Mouse (Mus musculus): Measurements from ENCODE around the gene Zfhx3.
A peak's percentile ranks its signal among the peaks of the same experiment; 100 is the strongest.

Gene Zfhx3

DNA sequence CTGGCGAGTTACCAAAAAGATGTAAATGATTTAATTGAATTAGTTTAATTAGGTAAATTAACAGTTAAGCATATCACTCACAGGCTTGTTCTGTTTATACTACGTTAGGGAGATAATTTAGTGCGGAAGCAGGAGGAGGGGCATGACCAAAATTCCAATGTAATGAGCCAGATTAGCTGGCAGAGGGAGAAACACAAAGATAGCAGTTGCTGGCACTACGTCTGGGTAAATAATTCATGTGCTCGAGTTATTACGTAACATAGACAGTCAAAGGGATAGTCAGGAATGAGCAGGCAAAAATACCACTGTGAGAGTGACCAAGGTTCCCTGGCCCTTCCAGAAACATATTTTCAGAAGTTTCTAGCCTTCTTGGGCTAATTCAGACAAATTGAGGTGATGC lies 426.6 kb downstream of the Zfhx3 start:
- DNase-seq = peak in 1 of 2 experiments; percentile 17

DNA sequence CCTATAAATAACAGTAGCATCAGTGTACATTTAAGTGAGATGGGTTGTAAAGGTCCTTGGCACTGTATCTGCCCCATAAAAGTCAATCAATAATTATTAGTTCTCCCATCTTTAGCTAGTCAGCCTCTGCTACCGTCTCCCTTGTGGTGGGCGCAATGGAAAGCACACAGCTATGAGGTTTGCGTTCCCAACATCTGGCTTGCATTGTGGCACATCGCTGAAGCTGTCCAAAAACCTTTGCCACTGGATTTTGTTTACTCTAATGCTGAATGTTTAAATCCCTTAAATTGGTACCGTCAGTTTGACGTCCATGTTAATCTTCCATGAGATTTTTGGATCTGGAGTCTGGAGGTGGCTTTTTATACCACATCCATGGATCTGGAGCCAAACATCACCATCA lies 428.3 kb downstream of the Zfhx3 start:
- DNase-seq = no peak

GRCm38 (mm10) chr8:108373046-108373445 lies 430.6 kb downstream of the Zfhx3 start:
- no peak for DNase-seq

GRCm38 (mm10) chr8:108378036-108378435 lies 435.6 kb downstream of the Zfhx3 start:
- no peak for DNase-seq

DNA sequence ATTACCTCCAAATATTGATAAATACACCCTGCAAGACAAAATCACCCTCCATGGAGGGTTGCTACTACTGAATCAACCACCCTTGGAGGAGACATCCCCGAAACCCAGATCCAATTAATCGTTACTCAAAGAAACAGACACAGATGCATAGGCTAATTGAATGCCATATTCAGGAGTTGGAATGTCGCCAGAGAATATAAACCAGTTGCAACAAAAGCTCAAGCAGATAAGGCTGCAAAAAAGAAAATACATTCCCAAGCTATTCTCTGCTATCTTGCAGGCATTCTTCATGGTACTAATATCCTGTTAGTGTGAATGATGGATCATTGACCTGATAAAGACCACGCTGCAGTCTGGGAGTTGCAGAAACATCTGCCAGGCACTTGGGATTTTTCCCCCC lies 440.7 kb downstream of the Zfhx3 start:
- DNase-seq = no peak

DNA sequence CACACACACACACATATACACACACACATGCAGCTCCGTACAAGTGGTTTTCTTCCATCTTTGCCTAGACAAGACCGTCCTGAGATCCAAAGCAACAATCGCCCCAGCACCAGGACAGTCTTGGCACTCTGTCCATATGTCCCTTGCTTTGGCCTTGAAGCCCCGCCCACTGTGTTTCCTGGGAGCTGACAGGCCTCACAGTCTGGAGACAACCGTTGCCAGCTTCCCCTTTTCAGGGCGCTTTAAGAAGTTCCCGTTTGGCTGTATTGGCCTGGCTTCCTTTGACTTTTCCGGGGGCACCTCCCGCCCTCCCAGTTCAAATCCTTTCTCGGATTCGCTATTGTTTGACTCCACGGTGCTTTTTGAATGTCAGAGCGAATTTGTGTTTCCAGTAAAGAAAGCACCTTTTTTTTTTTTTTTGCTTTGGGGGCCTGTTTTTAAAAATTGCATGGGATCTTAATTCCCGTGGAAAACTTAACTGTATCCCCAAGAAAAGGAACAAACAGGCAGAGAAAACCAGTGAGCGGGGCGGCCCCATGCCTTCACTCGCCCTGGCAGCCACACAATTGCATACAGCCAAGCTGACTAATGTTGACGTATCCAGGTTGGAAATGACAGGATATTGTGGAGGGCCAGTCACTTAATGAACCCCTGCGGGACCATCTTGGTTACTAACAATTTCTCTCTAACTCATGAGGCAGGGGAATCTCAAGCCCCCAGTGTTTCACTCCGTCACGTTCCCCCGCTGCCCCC lies 444.9 kb downstream of the Zfhx3 start:
- DNase-seq = peak in 1 of 2 experiments; percentile 44

DNA sequence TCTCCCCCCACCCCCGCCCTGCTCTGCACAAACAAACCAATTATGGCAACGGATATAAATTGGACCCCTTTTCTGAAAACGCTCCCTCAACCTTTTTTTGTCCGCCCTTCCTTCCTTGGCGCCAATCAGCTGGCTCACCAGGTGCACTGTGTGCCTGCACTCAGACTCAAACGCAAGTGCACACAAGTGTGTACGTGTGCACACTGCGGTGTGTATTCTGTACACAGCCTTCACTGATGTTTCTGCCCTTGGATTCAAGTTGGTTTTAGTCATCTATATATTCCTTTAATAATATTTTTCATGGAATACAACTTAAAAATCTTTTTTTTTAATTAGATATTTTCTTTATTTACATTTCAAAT lies 445.4 kb downstream of the Zfhx3 start:
- no peak for DNase-seq

DNA sequence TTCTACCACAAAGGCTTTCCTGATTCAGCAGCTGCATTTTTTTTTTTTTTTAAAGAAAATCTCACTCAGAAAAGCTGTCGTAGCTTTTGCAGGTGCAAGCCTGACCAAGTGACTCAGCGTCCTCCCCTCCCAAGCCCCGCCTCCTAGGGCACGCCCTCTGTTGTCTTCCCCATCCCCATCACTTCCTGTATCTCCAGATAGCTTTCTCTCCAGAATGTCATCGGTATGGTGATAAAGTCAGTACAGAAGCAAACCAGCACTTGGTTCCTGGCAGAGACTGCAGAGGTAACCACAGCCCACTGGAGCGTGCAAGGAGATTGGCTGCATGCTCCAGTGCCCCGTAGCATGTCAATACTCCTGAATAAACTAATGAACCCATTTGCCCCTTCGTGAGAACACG lies 450.5 kb downstream of the Zfhx3 start:
- DNase-seq = peak in 1 of 2 experiments; percentile 6

- no peak for DNase-seq
Observed at GRCm38 (mm10) chr8:108402149-108402548, 459.7 kb downstream of the Zfhx3 start.

DNA sequence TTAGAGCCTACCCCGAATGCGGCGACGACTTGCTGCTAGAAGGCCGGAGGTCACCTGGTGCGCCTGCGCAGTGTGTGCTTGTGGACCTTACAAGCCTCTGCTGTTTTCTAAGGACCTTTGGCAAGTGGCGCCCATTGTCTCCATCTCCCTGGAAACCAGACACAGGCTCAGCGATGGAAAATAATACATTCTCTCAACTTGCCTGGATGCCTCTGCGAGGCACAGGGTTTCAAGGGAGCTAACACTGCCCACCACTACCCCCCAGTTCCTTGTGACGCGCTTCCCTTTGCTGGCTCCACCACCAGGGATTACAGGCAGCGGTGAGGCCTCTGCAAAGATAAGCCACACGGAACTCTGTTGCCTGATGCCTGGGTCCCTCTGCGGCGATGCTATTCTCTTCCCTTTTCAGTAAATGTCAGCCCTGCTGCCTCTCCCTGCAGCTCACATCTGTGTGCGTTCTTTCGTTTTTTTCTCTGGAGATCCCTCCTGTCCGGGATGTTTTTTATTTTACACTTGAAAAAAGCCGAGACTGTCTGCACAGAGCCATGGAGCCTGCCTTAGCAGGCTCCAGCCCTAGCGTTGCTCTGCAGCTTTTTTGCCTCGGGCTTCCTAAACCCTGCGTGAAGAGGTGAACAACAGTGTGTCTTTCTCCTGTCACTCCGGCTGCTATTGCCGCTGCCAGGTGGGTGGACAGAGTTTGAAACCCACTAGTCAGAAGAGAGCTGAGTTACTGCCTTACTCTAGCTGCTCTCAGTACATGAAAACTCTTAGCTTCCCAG lies 464.5 kb downstream of the Zfhx3 start:
- no peak for DNase-seq

DNA sequence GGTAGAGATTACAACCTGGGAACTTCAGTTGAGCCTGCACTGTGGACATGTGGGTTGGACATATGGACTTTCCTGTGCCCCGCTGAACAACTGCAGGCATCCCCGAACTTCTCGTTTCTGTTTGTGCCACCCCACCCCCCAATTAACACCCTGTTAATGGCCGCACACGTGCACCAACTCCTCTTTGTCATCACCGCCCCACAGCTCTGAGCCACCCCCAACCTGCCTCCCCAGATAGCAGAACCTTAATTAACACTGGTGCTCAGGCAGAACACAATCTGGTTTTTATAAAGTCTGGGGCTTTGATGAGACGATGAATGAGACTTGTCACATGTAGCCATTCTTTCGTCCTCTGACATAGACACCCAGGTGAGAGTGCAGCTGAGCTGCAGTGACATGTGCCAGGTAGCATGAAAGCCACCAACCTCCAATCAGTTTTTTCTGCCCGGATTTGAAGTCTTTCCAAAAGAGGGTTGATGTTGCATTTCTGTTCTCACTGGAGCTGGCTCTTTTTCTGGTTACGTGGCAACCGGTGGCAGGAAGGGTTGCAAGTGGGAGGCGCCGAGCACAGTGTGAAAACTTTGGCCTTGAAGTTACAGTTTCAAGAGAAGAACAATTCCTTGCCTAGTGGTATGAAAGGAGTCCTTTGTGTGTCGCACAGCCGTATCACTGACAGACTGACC lies 476.9 kb downstream of the Zfhx3 start:
- DNase-seq = no peak

DNA sequence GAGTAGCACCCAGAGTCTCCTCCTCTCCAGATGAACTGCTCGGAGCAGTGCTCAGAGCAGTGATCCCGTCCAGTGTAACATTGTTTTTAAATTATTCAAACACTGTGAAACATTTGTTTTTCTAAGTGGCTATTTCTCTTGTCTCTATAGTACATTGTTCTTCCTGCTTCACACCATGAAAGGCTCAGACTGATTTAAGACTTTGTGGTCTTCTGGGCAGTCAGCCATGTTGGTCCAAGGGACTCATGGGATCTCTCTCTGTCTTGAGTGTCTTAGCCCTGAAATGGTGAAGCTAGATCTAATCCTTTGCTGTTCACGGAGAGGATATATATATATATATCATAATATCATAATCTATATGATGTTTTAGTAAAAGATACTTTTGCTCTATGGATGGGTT lies 480.1 kb downstream of the Zfhx3 start:
- DNase-seq = no peak

GRCm38 (mm10) chr8:108424337-108424736 lies 481.9 kb downstream of the Zfhx3 start:
- DNase-seq = peak; percentile 25 to 49

DNA sequence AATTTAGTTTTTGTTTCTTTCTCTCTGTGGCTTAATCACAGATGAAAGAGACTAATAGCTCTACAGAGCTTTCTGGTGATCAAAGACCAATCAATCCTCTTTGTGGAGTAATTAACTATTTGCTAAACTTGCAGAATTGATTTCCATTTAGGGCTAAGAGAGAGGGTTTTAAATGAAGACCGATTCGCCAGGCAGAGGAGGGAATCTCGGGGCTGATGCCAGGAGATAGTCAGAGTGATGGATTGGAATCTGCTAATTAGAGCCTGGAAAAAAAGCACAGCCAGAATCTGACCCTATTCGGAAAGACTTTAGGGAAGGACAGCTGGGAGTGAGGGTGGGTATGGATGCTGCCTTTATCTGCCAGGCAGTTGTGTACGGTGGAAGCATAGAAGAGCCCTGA lies 490.9 kb downstream of the Zfhx3 start:
- DNase-seq = no peak

DNA sequence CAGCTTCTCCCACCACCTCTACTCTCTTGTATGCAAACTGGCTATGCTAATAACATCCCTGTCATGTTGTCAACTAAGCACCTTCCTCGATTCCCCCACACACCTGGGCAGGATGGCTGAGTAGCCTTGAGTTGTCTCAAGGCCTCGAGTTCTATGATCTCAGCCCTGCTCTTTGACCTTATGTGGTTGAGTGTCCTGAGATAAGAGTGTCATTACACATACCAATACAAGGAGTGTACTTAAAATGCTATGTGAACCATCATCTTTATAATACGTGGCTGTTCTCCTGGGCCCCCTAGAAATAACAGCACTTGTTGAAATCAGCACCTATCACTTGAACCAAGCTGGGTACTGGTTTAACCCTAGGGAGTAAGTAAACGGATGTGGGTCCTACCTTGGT lies 492.1 kb downstream of the Zfhx3 start:
- DNase-seq = no peak

- peak in 1 of 2 experiments; percentile 8 for DNase-seq
Observed at GRCm38 (mm10) chr8:108436336-108436735, 493.9 kb downstream of the Zfhx3 start.

- no peak for DNase-seq
Observed at GRCm38 (mm10) chr8:108437316-108437830, 494.9 kb downstream of the Zfhx3 start.

DNA sequence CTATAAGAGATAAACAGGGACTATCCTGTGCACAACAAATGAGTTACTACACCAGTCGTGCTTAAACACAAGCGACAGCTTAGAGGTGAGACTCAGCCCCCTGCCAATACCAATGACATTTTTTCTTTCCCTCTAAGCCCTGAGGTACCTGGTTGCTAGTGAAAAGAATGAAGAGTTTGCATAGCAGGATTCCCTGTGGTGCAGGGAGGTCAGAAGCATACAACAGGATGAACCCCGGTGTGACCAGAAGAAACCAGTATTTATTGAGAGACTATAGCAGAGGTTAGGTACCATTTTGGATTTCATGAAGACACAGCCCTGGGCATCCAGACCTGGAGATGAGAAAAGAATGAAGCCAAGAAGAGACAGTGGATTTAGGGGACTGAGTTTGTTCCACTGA lies 498.0 kb downstream of the Zfhx3 start:
- DNase-seq = no peak

- DNase-seq = no peak
Observed at GRCm38 (mm10) chr8:108450847-108451246, 508.4 kb downstream of the Zfhx3 start.

DNA sequence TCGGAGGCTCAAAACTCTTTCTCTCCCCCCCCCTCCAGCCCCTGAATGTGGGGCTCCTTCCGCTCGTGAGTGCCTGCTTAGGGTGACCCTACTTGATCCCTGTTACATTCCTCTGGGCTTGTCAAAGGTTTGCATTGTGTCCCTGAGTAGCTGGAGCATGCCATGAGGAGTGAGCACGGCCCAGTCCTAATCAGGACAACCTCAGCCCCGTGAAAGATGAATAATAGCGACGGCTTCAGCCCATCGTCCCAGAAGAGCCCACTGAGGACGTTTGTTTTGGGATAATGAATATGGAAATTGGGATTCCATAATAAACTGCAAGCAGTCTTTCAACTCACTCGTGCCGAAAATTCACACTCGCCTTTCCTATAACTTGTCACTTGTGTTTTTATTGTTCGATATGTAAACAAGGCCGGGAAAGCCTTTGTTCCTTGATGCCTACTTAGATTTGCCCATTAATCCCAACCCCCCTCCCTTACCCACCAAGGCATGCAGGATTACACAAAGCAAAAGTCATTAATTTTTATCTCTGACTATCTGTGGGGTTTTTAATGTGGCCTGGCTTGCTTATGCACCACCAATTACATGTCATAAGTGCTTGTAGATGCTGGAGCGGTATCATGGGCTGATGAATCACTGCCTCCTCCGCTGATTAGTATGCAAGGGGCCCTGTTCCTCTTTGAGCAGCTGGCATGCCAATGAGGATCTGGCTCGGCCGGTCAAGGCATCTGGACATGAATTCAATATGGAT lies 512.3 kb downstream of the Zfhx3 start:
- DNase-seq = no peak

GRCm38 (mm10) chr8:108466653-108467052 lies 524.2 kb downstream of the Zfhx3 start:
- no peak for DNase-seq

- no peak for DNase-seq
Observed at GRCm38 (mm10) chr8:108467172-108468035, 525.0 kb downstream of the Zfhx3 start.

Measured in kidney, postnatal 25 days (tissue).